Mouse (Mus musculus) small intestine, adult 2 months (tissue): ENCODE data around the gene Tigd2.

Source experiments
- CTCF ChIP-seq: fragments of 200-500 bp; IDR thresholded peaks from 2 replicates; pipeline ENCODE4 v1.5.1; 2012; ENCODE audit warnings: low read depth, mild to moderate bottlenecking, control low read depth, inconsistent platforms, low read length, moderate library complexity, mixed read lengths; ENCODE audit not compliant: insufficient replicate concordance, insufficient read length; ENCODE audit errors: extremely low read depth
- POLR2A ChIP-seq: fragments of 200-500 bp; IDR thresholded peaks from 2 replicates; pipeline ENCODE4 v1.6.1; 2012; ENCODE audit warnings: low read depth, mild to moderate bottlenecking, control low read depth, inconsistent platforms, low read length, moderate library complexity

GRCm38 (mm10) chr6:59208685-59209298 is at the start of gene Tigd2:
- TF ChIP-seq CTCF (peak; percentile 83), POLR2A (peak; percentile 83)
